Mouse (Mus musculus) cerebellum, adult 18-20 months (tissue): ENCODE results near the gene A2m.

Source experiments
- DNase-seq, 2 experiments: peaks; one replicate each; pipeline ENCODE4 v3.0.0; 2021

A2m gene

DNA sequence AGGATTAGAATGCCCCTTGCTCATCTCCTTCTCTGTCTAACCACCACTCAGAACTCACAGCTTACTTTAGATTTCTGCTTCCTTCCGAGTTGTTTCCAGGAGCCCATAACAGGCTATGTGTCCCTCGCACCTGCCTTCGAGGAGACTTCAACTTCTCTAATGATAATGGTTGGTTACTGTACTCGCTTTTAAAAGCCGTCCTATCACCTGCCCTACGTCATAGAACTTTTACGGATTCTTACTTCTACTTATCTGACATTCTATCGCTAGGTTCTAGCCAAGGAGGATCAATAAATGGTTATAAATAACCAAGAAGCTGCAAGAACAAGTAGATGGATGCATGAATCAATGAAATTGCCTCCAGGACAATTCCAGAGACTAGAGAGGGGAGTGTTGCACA, at the start of gene A2m:
Gene A2m (plus strand): TSS at position 301 of the 400 bp plus-strand sequence.
- DNase-seq: no peak

DNA sequence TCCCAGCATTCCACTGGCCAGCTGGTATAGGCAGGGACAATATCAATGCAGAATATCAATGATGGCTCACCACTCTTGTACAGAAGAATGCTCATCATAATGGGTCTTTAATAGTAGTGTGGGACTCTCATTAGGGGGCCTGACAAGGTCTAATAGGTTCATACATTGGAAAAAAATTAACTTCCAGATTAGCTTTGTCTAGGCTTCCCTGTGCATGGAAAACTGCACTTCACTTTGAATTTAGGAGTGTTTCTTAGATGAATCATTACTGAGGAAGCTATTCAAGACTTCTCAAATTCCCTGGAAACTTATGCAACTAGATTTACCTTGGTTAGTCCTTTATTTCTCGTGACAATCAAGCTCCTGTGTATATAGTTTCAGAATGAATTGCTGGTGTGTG, 45.0 kb upstream of the A2m start:
- DNase-seq: no peak

DNA sequence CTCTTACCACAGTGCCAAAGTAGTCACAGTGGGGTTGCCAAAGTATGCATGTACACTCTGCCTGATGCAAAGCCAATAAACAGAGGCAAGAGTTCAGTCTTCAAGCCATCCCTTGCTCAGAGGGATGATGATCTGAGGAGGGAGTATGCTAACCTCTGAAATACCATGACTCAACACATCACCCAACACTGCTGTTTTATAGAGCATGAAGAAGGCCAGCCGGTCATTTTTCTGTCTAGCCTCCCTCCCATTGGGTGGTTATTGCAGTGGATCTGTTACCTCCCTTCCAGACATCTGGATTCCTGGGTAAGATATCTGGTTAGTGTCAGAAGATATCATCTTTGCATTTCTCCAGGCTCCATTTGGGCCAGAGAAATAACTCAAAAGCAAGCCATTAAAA, 34.2 kb upstream of the A2m start:
- no peak for DNase-seq

DNA sequence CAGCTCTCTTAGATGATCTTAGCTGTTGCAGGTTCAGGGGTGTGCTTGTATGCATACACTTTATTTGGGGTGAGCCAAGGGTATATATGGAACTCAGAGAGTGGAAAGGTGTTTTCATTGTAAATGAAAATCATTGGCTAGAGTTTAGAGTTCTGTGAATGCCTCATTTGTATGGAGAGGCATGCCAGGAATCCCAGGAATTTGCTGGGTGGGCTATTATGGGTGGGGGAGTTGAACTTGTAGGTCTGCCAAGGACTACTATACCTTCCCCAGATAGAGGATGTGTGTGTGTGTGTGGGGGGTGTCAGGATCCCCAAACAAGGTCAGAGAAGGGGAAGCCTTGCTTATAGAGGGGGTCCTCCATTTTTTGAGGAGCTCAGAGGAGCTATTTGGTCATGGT, 27.3 kb upstream of the A2m start:
- DNase-seq: no peak

DNA sequence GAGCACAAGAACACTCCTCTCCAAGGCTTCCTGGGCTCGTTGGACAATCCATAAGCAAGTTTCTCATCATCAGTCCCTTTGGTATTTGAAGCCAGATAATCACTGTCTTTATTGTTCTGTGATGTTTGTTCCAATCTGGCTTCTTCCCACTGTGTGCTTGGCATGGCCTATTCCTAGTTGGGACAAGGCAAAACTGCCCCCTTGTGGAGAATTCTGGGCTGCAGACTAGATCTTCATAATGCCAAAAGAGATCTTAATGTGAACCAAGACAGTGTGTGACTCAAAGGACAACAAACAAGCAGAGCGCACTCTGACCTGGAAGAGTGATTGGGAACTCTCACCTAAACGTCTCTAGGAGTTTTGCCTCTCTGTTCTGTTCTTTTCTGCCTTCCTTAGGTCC, 23.4 kb upstream of the A2m start:
- DNase-seq: peak; percentile 15 to 21

DNA sequence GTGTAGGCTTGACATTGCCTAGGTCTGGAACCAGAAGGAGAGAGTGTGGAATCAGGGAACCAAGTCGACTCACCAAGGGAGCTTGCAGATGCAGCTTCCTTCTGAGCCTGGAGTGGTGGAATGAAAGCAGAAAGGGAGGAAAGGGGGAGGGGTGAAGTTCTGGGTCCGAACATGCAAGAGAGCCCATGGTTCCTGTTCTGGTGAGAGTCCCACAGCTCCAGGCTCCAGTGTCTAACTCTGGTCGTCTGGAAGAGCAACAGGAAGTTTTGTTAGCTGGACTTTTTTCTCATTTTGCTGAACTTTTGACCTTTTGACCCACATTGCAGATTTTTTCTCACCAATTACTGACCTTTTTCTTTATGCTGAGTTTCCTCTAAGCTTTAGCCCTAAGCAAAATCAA, 17.7 kb upstream of the A2m start:
- no peak for DNase-seq

DNA sequence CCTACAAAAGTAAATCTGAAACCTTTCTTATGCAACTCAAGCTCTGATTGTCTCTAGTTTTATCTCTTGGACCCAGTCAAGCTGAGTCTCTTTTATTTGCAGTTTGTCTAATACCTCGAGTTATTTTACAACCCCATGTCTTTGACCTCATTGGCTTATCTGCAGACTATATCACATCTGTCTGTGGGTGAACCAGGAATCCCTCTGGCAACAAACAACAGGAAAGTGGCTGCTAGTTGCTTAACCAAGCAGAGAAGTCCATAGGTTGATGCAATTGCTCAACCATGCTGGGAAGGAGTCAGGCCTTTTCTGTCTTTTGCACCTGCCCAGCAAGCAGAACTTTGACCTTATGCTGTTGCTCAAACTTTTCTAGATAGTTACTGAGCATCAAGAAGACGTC, 12.7 kb upstream of the A2m start:
- DNase-seq: no peak

DNA sequence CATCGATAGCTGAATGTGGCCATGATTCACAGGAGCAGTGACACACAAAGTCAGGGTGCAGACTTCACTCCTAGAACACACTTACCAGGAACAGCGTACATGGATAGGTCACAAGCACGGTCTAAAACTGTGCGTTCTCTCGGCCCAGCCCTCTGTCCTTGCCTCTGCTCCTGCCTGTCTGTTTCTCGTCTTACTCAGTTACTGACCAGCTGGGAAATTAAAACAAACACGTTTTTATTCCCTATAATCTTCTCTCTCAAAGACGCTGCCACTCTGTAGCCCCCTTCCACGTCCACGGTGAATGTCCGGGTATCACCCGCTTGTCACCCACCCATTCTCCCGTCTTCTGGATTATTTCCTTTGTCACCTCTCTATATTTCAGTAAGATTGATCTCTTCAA, 656 bp upstream of the A2m start:
- DNase-seq: no peak

DNA sequence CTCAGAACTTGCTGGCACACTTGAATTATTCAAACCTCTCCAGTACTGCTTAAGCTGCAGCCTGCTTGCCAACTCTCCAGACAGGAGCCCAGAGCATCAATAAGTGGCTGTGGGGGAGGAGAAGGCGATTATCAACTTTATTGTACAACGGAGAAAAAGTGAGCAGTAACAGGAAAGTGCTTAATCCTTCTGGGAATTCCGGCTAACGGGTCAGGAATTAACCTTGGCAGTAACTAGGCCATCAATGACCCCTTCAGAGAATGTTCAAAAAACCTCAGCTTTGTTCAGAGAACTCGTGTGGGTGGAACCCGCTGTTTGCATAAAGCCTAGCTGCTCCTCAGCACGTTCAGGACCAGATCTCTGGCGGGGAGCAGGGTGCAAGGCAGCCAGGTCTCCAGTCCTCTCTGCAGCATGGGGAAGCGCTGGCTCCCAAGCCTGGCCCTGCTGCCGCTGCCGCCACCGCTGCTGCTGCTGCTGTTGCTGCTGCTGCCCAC, 749 bp downstream of the A2m start:
- peak in 1 of 2 experiments; percentile 2 for DNase-seq

DNA sequence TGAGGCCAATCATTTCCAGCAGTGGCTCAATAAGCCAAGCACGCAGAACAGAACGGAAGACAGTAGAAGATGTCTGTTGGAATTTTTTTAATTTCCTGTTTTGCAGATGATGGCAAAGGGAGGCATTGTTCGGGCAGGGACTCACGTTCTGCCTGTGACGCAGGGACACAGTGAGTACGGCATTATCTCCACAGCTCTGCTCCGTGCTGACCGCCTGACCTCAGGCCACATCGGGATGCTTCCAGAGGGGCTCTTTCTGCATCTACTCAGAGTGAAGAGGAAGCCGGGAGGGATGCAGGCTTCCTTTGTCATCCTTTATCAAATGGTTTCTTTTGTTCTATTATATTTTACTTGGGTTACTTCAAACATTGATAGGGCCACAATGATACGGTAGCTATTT, 13.3 kb downstream of the A2m start:
- DNase-seq: no peak
